Mouse (Mus musculus): ENCODE results near the gene Usp19.

The Usp19 gene

DNA sequence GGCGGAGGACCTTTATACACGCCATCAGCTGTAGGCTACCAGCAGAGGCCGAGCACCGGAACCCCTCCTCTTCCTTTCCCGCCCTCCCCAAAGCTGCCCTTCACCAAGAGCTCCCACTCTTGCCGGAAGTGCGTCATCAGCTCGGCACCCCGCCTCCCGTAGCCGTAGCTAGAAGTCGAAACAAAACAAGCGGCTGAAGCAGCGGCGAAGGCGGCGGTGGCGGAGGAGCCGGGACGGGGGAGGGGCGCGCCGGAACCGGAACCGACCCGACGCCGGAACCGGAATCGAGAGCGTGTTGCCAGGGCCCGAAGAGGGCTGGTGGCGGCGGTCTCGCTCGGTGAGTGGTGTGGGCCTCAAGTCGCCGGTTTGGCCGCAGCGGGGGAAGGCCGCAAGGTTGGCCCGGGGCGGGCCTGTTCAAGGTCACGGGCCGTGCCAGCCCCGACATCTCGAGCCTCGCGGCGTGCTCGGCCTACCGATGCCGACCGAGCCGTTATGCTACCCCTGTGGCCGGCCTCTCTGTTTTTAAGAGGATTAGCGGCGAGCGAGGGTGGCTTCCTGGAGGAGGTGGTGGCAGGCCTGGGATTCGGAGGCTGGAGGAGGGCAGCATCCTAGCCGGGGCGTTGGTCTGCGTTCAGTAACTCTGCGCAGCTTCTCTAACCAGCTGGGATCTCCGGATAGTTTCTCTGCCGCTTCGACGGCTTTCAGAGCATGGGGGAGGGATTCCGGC lies at the start of gene Usp19:
Gene Usp19 (plus strand): TSS at position 44 of the 727 bp plus-strand sequence.
- DNase-seq (ENCODE audit: extremely low spot score, low spot score) = peak; percentile 95

DNA sequence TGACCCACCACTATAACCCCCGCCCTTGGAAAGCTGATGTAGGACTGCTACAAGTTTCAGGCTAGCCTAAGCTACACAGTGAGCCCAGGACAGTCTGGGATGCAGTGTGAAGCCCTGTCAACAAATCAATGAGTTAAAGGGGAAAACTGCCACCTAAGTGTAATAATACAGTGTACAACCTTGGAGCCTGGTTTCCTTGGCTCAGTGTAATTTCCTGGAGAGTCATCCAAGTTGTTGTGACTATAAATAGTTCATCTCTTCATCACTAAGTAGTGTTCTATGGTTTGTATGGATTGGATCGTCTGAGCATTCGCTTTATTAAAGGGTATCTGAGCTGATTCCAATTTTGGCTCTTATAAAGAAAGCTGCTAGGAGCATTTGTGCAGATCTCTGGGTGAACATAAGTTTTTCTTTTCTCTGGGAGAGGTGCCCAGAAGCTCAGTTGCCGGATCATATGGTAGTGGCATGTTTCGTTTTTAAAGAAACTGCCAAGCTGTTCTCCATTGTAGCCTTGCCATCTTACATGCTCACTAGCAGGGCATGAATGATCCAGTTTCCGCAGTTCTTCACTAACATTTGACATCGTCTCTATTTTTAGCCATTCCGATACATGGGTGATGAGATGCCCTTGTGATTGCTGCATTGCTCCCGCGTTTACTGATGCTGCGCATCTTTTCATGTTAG lies 49.0 kb upstream of the Usp19 start:
- no peak for DNase-seq (ENCODE audit: extremely low spot score, low spot score)

DNA sequence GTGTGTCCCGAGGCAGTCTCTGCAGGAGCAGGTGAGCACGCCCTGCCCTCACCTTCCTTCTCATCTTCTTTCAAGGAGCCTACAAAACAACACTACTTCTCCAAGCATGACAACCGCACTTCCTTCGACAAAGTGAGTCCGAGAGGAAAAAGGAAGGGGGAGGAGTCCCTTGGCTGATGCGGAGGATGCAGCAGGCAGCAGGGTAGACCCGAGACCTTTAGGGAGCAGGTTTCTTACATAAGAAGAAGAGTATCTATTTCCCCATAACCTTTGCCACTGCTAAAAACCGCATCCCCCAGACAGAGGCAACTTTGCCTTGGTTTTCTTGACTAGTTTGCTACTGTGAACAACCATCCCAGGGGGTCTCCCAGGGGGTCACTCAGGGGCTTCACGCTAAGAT lies 45.3 kb upstream of the Usp19 start:
- DNase-seq (ENCODE audit: extremely low spot score, low spot score) = no peak

DNA sequence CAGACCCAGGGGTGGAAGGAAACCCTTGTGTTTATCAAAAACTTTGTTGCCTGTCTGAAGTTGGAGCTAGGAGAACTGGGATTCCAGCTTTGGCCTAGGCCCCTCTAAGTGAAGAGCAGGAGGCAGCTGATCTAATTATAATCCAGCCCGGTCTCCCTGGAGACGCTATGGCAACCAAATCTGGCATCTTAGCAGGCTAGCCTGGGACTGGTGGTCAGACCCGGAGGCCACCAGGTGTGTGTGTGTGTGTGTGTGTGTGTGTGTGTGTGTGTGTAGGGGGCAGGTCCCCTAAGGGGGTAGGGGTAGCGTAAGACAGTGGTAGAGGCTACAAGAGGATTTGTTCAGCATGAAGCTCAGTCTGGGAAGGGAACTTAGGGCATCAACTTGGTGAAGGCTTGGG lies 40.5 kb upstream of the Usp19 start:
- peak; percentile 60 for DNase-seq (ENCODE audit: extremely low spot score, low spot score)

DNA sequence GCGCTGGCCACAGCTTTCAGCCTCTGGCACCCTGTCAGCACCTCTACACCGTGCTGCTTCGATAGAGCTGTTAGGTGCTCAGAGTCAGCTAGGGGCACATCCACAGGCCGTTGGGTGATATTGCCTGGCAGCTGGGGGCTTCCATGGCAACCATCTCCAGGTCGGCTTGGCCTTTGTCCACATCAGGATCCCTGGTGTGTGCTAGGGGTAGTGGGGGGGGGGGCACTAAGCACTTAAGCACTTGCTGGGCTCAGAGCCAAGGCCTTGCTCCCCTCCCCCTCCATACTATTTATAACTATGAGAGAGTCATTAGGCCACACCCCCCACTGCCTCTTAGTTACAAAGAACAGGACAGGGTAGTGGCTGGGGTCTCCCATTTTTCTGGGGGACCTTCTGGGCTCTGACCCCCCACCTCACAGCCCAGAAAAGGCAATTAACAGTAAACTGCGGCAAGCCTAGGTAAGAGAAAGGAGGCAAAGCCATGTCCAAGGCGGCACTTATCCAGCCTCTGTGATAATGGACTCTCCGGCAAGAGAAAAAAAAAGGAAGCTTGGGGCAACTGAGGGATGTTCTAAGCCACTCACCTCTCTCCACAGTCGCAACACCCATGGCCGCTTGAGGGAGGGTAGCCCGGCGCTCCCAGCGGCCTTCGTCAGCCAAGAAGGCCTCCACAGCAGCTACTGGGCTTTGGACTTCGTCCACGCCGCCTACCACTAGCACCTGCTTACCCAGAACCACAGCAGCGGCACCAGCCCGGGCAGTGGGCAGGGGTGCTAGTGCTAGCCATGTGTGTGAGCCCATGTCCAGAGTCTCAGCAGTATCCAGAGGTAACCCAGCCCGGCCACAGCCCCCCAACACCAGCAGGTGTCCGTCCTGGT lies 39.9 kb upstream of the Usp19 start:
- peak; percentile 23 for DNase-seq (ENCODE audit: extremely low spot score, low spot score)

DNA sequence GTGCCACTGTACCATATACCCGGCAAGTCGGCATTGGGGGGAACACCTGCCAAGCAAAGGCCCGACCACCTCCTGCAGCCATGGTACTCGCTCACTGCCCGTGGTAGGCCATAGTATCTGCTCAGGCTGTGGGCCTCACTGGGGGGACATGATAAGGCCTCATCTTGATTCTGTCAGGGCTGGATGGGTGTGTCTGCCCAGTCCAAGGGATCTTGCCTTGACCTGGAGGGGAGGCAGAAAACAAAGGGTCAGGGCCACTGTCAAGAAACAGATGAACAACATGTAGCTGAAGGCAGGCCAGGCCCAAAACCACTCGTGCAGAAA lies 39.3 kb upstream of the Usp19 start:
- no peak for DNase-seq (ENCODE audit: extremely low spot score, low spot score)

DNA sequence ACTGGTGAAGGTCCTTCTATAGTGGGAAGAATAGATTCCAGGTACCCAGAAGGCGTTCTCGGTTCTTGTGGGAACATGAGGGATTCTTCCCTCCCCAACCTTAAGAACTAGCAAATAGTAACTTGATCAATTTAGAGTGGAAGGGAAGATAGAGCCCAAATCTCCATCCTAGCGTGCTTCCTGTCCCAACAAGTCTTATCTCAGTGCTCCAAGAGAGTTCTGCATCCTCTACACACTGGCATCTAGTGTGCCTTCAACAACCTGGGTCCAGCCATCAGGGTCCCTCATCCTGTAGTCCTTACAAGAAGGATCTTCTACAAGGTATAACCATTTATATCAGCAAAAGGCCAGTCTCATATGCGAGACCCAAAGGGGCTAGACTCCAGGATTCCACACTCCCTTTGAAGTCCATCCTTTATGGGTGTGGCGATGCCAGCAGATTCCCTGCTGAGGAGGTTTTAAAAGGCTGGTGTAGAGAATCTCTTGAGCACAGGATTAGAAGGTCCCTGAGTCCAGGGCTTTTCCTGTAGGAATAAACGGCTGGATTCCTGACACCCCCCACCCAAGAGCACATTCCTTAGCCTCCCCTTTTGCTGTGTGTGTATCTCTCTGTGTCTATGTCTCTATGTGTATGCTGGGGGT lies 38.8 kb upstream of the Usp19 start:
- no peak for DNase-seq (ENCODE audit: extremely low spot score, low spot score)

DNA sequence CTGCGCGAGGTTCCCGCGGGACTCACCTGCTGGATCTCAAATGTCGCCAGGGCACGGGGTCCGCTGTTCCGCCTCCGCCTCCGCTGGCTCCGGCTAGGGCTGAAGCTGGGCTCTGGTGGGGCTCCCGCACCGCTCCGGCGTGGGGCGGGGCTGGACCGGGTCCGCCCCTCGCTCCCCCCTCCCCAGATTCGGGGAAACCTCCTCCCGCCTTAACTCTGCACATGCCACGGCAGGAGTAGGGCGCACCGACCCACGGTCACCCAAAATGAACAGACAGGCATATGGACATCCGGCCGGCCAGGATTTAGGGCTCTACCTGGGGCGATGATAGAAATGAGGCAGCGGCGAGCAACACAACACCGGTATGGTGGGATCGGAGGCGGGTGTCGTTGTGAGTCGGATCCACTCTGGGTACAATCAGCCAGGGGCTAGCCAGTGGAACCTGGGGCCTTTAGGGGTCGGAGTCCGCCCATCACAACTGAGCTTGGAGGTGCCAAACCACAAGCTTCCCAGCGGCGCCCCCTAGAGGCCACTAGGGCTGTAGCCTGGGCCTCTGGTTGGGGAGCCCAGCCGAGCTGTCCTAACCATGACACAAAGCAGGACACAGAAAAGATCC lies 38.0 kb upstream of the Usp19 start:
- DNase-seq (ENCODE audit: extremely low spot score, low spot score) = peak; percentile 93

DNA sequence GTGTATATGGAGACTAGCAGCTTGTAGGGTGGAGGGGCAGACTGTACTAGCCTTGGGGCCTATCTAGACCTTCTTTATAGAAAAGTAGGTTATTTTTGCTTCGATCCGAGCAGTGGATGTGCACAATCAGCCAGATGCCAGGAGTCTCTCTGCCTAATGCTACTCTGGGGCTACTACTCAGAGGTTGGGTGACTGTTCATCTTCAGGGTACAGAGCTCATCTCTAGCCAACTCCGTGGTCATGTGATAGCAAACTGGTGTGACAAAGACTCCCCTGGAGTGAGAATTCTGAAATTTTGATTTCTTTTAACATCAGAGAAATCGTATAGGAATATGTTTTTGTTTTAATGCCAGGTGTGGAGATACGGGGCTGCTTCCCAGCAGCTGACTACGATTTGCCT lies 37.5 kb upstream of the Usp19 start:
- no peak for DNase-seq (ENCODE audit: extremely low spot score, low spot score)

DNA sequence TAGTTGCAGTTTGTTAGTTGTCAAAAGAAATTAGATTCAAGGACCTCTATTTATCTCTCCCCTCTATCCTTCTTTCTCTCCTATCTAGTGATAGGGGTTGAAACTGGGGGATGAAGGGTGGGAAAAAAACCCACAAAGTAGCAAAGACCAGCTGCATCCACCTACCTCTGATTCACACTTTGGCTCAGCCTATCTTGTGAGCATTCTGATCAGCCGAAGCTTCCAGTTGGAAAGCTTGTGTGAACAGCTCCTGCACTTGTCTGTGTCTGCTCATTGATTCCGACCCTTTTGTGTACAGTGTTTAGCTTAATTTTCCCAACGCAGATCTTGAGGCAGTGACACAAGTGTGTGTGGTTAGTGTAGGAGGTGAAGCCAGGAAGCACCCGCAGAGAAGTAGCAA lies 36.9 kb upstream of the Usp19 start:
- DNase-seq (ENCODE audit: extremely low spot score, low spot score) = no peak

DNA sequence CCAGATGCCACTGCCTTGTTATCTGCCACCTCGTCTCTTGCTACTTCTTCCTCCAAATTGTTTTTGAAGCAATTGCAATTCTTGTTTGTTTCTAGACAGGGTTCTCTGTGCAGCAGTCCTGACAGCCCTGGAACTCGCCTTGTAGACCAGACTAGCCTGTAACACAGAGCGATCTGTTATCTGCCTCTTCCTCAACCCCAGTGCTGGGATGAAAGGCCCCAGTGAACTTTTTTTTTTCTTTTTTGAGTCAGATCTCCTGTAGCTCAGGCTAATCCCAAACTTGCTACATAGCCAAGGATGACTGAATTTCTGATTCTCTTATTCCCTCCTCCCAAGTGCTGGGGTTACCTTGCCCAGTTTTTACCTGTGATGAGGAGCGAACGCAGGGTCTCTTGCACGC lies 36.0 kb upstream of the Usp19 start:
- no peak for DNase-seq (ENCODE audit: extremely low spot score, low spot score)

DNA sequence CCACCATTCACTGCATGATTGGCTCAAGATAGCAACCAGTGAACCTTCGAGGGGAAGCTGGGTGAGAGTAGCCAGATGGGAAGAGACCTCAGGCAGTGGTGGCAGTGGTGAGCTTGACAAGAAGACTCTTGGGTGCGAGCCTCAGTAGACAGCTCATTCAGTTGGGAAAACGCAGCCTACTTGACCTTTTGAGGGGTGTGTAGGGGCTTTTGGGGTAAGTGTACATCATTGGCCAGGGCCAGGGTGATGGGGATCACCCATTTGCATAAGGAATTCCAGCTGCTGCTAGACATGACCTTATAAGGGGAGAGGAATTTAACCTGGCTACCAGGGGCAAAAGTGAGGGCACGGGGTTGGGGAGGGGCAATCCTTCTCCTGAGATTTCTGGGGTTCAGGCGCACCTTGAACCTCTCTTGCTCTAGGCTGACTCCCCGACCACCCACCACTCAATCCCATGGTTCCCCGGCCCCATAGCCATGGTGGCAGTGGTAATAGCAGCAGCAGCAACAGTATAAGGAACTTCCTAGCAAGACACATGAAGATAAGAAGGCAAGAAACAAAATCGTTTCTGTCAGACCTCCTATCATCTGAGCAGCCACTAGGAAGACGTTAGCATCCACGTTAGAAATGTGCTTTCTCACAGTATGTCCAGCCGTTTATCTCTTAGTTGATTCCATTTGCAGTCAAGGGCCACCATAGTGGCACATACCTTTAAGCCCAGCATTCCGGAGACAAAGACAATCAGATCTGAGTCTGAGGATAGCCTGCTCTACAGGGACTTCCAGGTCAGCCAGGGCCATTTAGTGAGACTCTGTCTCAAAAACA lies 34.4 kb upstream of the Usp19 start:
- no peak for DNase-seq (ENCODE audit: extremely low spot score, low spot score)

DNA sequence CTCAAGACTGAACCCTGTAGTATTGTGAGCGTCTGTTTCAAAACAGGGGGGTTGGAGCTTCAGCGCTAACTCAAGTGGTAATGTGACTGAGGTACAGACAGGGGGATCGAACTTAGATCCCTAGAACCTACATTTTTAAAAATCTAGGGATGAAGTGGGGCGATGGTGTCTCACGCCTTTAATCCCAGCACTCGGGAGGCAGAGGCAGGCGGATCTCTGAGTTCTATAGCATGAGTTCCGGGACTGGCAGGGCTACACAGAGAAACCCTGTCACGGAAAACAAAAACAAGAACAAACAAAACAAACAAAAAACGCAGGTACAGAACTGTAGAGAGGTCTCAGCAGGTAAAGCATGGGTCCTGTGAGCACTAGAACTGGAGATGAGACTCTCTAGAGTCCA lies 33.4 kb upstream of the Usp19 start:
- DNase-seq (ENCODE audit: extremely low spot score, low spot score) = no peak

DNA sequence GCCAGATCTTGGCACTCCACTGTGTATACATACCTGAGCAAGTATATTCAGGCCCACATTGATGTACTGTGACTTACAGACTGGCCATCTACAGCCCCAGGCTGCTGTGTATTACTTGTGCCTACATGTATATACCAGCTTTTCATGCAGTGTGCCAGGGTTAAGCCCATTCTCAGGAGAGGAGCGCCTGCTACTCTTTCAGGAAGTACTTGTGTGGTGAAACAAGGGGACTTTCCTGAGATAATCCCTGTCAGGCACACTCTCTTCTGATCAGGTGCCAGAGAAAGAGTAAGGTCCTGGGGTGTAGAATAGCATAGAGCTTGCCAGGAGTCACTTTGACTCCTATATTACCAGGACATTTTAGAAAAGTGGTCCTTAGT lies 30.5 kb upstream of the Usp19 start:
- no peak for DNase-seq (ENCODE audit: extremely low spot score, low spot score)

DNA sequence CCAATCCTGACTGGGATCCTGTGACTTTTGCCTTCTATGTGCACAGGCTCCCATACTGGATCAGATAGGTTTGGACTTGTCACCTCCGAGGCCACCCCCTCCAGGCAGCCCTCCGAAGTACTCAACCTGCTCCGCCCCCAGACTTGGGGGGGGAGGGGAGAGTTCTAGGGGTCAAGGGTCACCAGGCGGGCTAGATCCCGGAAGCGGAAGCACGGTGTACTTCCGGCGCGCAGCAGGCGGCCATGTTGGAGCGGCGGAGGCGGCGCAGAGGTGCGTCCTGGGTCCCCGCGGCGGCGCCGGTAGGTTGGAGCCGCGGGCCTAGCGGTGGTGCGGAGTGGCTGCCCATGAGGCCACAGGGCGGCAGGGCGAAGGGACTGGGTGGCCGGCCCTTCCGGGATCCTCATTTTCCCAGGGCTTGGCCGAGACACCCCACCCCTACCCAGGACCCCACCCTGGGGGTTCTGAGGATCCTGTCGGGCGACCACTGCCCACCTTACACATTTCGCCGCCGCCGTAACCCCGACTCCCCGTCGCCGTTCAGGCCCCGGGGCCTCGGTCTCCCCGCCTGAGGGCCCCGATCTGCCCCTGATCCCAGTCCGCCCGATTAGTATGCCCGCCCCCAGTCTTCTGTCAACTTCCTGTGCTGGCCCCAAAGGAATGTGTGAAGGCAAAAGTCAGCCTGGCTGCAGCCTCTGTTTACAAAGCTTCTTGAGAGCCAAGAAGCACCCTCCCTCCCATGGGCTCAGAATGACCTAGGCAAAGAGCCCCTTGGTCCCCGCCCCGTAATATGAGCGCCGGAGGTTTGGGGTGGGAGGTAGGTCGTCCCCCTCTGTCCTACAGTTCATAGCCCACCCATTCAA lies 29.9 kb upstream of the Usp19 start, which contains the start of gene Ccdc71:
Gene Ccdc71 (plus strand): TSS at position 209 of the 860 bp plus-strand sequence.
- DNase-seq (ENCODE audit: extremely low spot score, low spot score) = peak; percentile 90

DNA sequence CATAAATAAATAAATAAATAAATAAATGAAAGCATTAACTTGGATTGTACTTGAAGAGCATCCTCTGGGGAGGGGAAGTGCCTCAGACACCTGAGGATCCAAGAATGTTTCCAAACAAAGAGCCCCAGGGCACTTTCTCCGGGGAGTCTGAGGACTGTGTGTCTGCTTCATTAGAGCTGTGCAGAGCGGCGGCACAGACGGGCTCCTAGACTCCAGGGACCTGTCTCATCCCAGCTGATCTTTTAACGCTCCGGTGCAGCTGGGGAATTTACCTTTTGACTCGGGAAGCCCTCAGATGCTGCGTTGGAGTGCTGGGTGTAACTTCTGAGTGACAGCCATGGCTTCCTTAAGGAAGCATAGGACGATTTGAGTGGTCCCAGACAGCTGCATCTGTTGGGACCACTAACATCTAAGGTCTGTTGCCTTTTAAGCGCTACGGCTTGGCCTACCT lies 29.2 kb upstream of the Usp19 start, which contains the start of gene Klhdc8b:
Gene Klhdc8b (minus strand): TSS at position 401 of the 451 bp plus-strand sequence.
- DNase-seq (ENCODE audit: extremely low spot score, low spot score) = peak; percentile 21

DNA sequence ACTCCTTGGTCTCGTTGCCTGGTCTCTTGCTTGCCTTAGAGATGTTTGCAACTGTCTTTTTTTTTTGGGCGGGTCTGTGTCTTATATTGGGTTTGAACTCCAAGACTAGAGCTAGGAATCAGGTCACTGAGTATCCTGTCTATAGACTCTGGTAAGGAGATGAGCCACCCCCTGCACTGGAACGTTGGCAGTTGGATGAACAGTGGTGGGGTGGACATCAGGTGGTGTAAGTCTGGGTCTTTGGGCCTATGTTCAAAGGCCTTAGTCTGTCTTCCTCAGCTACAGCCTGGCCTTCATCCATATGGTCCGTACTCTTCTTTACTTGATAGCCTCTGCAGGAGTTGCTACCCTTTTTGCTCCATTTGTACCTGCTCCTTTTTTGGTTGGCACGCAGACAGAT lies 28.7 kb upstream of the Usp19 start:
- DNase-seq (ENCODE audit: extremely low spot score, low spot score) = no peak

DNA sequence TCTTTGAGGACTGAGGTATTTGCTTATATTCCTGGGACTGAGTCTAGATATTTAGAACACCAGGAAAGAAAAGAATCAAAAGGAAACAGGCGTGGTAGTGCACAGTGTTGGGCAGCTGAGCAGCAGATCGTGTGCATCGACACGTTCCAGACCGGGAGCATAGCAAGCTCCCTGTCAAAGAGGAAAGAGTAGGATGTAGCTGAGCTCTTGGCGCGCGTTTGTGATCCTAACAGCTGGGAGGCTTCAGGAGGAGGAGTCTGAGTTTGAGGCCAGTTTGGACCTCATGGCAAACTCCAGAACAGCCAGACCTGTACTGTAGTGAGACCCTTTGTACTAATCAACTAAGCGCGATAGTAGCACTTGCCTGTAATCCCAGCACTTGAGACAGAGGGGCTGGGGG lies 28.2 kb upstream of the Usp19 start:
- DNase-seq (ENCODE audit: extremely low spot score, low spot score) = no peak

DNA sequence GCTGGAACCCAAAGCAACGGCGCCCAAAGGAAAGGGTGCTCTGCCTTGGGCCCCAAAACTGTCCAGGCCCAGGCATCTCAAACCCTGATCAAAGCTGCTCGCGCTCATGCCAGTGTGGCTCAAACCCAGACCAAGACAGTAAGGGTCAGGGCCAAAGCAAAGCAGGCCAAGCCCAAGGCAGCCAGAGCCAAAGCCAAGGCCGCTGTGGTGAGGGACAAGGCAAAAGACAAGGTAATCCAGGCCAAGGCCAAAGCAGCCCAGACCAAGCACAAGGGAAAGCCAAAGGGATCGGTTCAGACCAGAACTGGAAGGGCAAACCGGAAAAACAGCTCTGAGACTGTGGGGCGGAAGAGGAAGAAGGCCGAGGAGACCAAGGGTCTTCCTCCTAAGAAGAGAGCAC lies 26.7 kb upstream of the Usp19 start:
- no peak for DNase-seq (ENCODE audit: extremely low spot score, low spot score)

Measured in neural tube, embryonic 10.5 days (tissue).